Mouse (Mus musculus) T-helper 17 cell (primary cell): ENCODE data around the gene Crabp1.

Experiments used
- in situ Hi-C, 2 experiments: fragments of 300-600 bp; cut with MboI, MseI; formaldehyde crosslinking; loops; 1 replicate in 1 of 2; 2 replicates in 1 of 2; pipeline ENCODE4 v1.15.1; 2025; ENCODE audit warnings: high pct_unique_total_duplicates in 2 of 2

Crabp1 gene

GRCm38 (mm10) chr9:54765336-54766085 is 963 bp downstream of the Crabp1 start:
- in situ Hi-C loops: no loop called here

- in situ Hi-C loops: loop anchor here in 1 of 2 experiments (10.0 kb wide), 1 partner anchor 355 kb away; no protein-coding TSS in a partner anchor
These were observed 5.7 kb downstream of the Crabp1 start for GRCm38 (mm10) chr9:54770140-54770780.

GRCm38 (mm10) chr9:54776451-54776982 is 12.0 kb downstream of the Crabp1 start:
- in situ Hi-C loops: loop anchor here in 1 of 2 experiments (10.0 kb wide), 1 partner anchor 362 kb away; no protein-coding TSS in a partner anchor

- in situ Hi-C loops: loop anchor here in 1 of 2 experiments (10.0 kb wide), 1 partner anchor 364 kb away; no protein-coding TSS in a partner anchor
These were observed 14.7 kb downstream of the Crabp1 start for GRCm38 (mm10) chr9:54779280-54779679.

- in situ Hi-C loops: no loop called here
These were observed 18.0 kb downstream of the Crabp1 start for GRCm38 (mm10) chr9:54782504-54782903.

- in situ Hi-C loops: no loop called here
These were observed 19.5 kb downstream of the Crabp1 start for GRCm38 (mm10) chr9:54784003-54784402.

- in situ Hi-C loops: no loop called here
These were observed 20.7 kb downstream of the Crabp1 start for GRCm38 (mm10) chr9:54785215-54785614.

GRCm38 (mm10) chr9:54786083-54786482 is 21.5 kb downstream of the Crabp1 start:
- in situ Hi-C loops: no loop called here

- in situ Hi-C loops: no loop called here
These were observed 23.2 kb downstream of the Crabp1 start for GRCm38 (mm10) chr9:54787760-54788159.

- in situ Hi-C loops: loop anchor here in 1 of 2 experiments (10.0 kb wide), 1 partner anchor 1225 kb away; the partner anchor contains the start of gene 4930563M21Rik
These were observed 25.7 kb downstream of the Crabp1 start for GRCm38 (mm10) chr9:54790271-54790670.

GRCm38 (mm10) chr9:54801460-54801961 is 37.0 kb downstream of the Crabp1 start:
- in situ Hi-C loops: loop anchor here in 1 of 2 experiments (25.0 kb wide), 1 partner anchor 814 kb away; the partner anchor contains the start of gene Elmod1

GRCm38 (mm10) chr9:54802749-54803679 is 38.5 kb downstream of the Crabp1 start:
- in situ Hi-C loops: loop anchor here in 1 of 2 experiments (25.0 kb wide), 1 partner anchor 816 kb away; the partner anchor contains the start of gene Elmod1

- in situ Hi-C loops: loop anchor here in 1 of 2 experiments (25.0 kb wide), 1 partner anchor 817 kb away; the partner anchor contains the start of gene Elmod1
These were observed 39.8 kb downstream of the Crabp1 start for GRCm38 (mm10) chr9:54804351-54804750.

- in situ Hi-C loops: loop anchor here in 1 of 2 experiments (25.0 kb wide), 1 partner anchor 820 kb away; the partner anchor contains the start of gene Elmod1
These were observed 43.2 kb downstream of the Crabp1 start for GRCm38 (mm10) chr9:54807761-54808160.

- in situ Hi-C loops: loop anchor here (10.0 to 25.0 kb wide), 2 partner anchors 65 to 823 kb away; partner anchors contain the start of gene Elmod1 (in 1 of the 2)
These were observed 45.4 kb downstream of the Crabp1 start for GRCm38 (mm10) chr9:54809953-54810352.

- in situ Hi-C loops: loop anchor here (10.0 to 25.0 kb wide), 2 partner anchors 72 to 829 kb away; partner anchors contain the start of gene Elmod1 (in 1 of the 2)
These were observed 52.1 kb downstream of the Crabp1 start for GRCm38 (mm10) chr9:54816508-54817201.

GRCm38 (mm10) chr9:54821442-54822100 is 57.0 kb downstream of the Crabp1 start:
- in situ Hi-C loops: loop anchor here in 1 of 2 experiments (25.0 kb wide), 1 partner anchor 834 kb away; the partner anchor contains the start of gene Elmod1
